13 mouse cellular contexts compared by ENCODE assay signal in genomic region chr3:126737128-126737527, GRCm38 (mm10).
DNase-seq lines count a peak whose midpoint lies in the region; ATAC-seq lines count a peak whose summit lies in the region.
"Had no signal": no experiment of that assay in that cellular context is flagged by ENCODE, and none has a peak within 500 bp of the region (broad histone marks: within the 10 kb centered on the region; RNA-seq: fewer than 3 reads in every experiment).

No protein-coding gene starts in this region.

- DNase-seq in heart, adult 18-20 months: peak; percentile 78 to 84
- DNase-seq in NIH3T3 (ENCODE audit: low read depth): peak; percentile 47
- DNase-seq in gastrocnemius, adult 8-10 months (ENCODE audit: low spot score in 2 of 2): peak; percentile 65 to 80
- peak; percentile 57 to 80 for DNase-seq in heart, postnatal 14 days
- no peak for DNase-seq in layer of hippocampus, postnatal 14 days (ENCODE audit: low spot score in 2 of 2)
- DNase-seq in forebrain, embryonic 14.5 days (ENCODE audit: low spot score): no peak
- DNase-seq in layer of hippocampus, adult 8-10 months (ENCODE audit: low spot score in 2 of 2): no peak
- DNase-seq: adrenal gland, postnatal 25 days had no signal

- no peaks in the 10 kb centered on the region for H3K36me3 ChIP-seq in heart, embryonic 11.5 days (ENCODE audit: control insufficient read depth, insufficient read depth, low read length)
- no peaks in the 10 kb centered on the region for H3K36me3 ChIP-seq in forebrain, embryonic 14.5 days (ENCODE audit: control insufficient read depth, insufficient read depth, low read length)

- H3K9ac ChIP-seq in heart, embryonic 11.5 days (ENCODE audit: low read depth, low read length): no peak overlapping the region
- no peak overlapping the region for H3K9ac ChIP-seq in forebrain, embryonic 14.5 days (ENCODE audit: low read length)
- H3K9ac ChIP-seq: hindbrain, embryonic 14.5 days had no signal

- no peak overlapping the region for H3K27ac ChIP-seq in heart, embryonic 11.5 days (ENCODE audit: low read depth, low read length)
- no peak overlapping the region for H3K27ac ChIP-seq in forebrain, embryonic 14.5 days (ENCODE audit: low read depth, low read length)
- H3K27ac ChIP-seq: hindbrain, embryonic 14.5 days had no signal

- H3K27me3 ChIP-seq in heart, embryonic 11.5 days (ENCODE audit: control insufficient read depth, insufficient read depth, low read length): no peaks in the 10 kb centered on the region
- no peaks in the 10 kb centered on the region for H3K27me3 ChIP-seq in forebrain, embryonic 14.5 days (replicated peaks; ENCODE audit: control insufficient read depth, insufficient read depth, low read length)
- H3K27me3 ChIP-seq: Patski had no signal

- no peak overlapping the region for H3K4me2 ChIP-seq in heart, embryonic 11.5 days
- H3K4me2 ChIP-seq in forebrain, embryonic 14.5 days (ENCODE audit: low read length): no peak overlapping the region
- H3K4me2 ChIP-seq: hindbrain, embryonic 14.5 days; midbrain, embryonic 11.5 days had no signal

- no peak for ATAC-seq in heart, embryonic 11.5 days (replicated peaks; ENCODE audit: insufficient number of reproducible peaks, low FRiP score, low TSS enrichment)
- no peak for ATAC-seq in forebrain, embryonic 14.5 days
- ATAC-seq: Patski had no signal

- intact Hi-C loops in heart, postnatal 14 days (cut with DNase I): no loop called here

- H3K9me3 ChIP-seq in heart, embryonic 11.5 days (replicated peaks; ENCODE audit: control insufficient read depth, low read length): no peaks in the 10 kb centered on the region
- no peaks in the 10 kb centered on the region for H3K9me3 ChIP-seq in forebrain, embryonic 14.5 days (replicated peaks; ENCODE audit: control insufficient read depth, low read length)

- peaks cover 15% of the 10 kb centered on the region; the same call in 1 of the 2 replicates for H3K4me1 ChIP-seq in heart, embryonic 11.5 days (ENCODE audit: control insufficient read depth, insufficient read depth, low read length)
- H3K4me1 ChIP-seq in forebrain, embryonic 14.5 days (ENCODE audit: control insufficient read depth, insufficient read depth, low read length): no peaks in the 10 kb centered on the region

- 81% methylated on average over 2 of the region's 2 CpGs for WGBS in heart, embryonic 11.5 days (ENCODE audit: insufficient replicate concordance)
- WGBS in forebrain, embryonic 14.5 days: 90% methylated on average over 2 of the region's 2 CpGs

- H3K4me3 ChIP-seq in heart, embryonic 11.5 days (ENCODE audit: low read depth, low read length): no peak overlapping the region
- H3K4me3 ChIP-seq in forebrain, embryonic 14.5 days (ENCODE audit: low read depth, low read length): no peak overlapping the region
- H3K4me3 ChIP-seq: erythroblast, embryonic 14.5 days had no signal

Comparison
In these comparisons a context has a peak if more than half of its experiments do, and no peak if none do; other contexts are left out.
1. DNase-seq: peak in heart, adult 18-20 months (2 of 2), NIH3T3 (single experiment), gastrocnemius, adult 8-10 months (2 of 2) and heart, postnatal 14 days (2 of 2); none in layer of hippocampus, postnatal 14 days (0 of 2), forebrain, embryonic 14.5 days (single experiment) and layer of hippocampus, adult 8-10 months (0 of 2).